Mouse (Mus musculus) embryonic facial prominence, embryonic 15.5 days (tissue): Measurements from ENCODE around the gene Oxsr1. TPM values are rescaled to one million over a fixed set of nuclear protein-coding genes. Genes with fewer than 3 reads are reported as not detected.
"Not testable (repeated sequence)": the region's sequence is repeated elsewhere in the genome, so short reads cannot be mapped to it uniquely, and the experiment has no call there.

Source experiments
- ATAC-seq: fragments of 200-750 bp; cut with Nextera tagmentation; 2 replicates; pipeline ENCODE4 v1.8.0; 2017; ENCODE audit warnings: low read depth, moderate TSS enrichment; ENCODE audit not compliant: insufficient number of reproducible peaks, low FRiP score, low TSS enrichment
- H3K27ac ChIP-seq: fragments of 300-500 bp; sonication (generic); replicated peaks from 2 replicates; pipeline ENCODE4 v1.5.1; 2015; ENCODE audit warnings: mild to moderate bottlenecking, inconsistent platforms
- H3K27me3 ChIP-seq: fragments of 300-500 bp; sonication (generic); 2 replicates; pipeline ENCODE4 v1.6.1; 2015; ENCODE audit warnings: inconsistent platforms
- H3K36me3 ChIP-seq: fragments of 300-500 bp; sonication (generic); 2 replicates; pipeline ENCODE4 v1.6.1; 2015; ENCODE audit warnings: mild to moderate bottlenecking, inconsistent platforms
- H3K4me1 ChIP-seq: fragments of 300-500 bp; sonication (generic); 2 replicates; pipeline ENCODE4 v1.6.1; 2015; ENCODE audit warnings: inconsistent platforms
- H3K4me2 ChIP-seq: fragments of 300-500 bp; sonication (generic); replicated peaks from 2 replicates; pipeline ENCODE4 v1.6.1; 2015; ENCODE audit warnings: mild to moderate bottlenecking, inconsistent platforms
- H3K4me3 ChIP-seq: fragments of 300-500 bp; sonication (generic); replicated peaks from 2 replicates; pipeline ENCODE4 v1.5.1; 2015; ENCODE audit warnings: mild to moderate bottlenecking, inconsistent platforms
- H3K9ac ChIP-seq: fragments of 300-500 bp; sonication (generic); 2 replicates; pipeline ENCODE4 v1.6.1; 2015; ENCODE audit warnings: inconsistent platforms
- H3K9me3 ChIP-seq: fragments of 300-500 bp; sonication (generic); replicated peaks from 2 replicates; pipeline ENCODE4 v1.6.1; 2016; ENCODE audit warnings: inconsistent platforms
- WGBS: fragments of 180-500 bp; shearing (Covaris S2); methylation state at CpG from one replicate; pipeline ENCODE4 v1.1.7; 2015; 5-methylcytosine and 5-hydroxymethylcytosine counted together
- polyA plus RNA-seq: library from polyadenylated mRNA; unstranded; fragments of >200 nt; fragmentation: Nextera tagmentation; extraction: Ambion mirVana; gene quantifications from 2 replicates; pipeline ENCODE4 v1.2.1, GENCODE M21; 2015

Gene Oxsr1
- 11.8 and 12.1 TPM in 2 replicates for polyA plus RNA-seq

DNA sequence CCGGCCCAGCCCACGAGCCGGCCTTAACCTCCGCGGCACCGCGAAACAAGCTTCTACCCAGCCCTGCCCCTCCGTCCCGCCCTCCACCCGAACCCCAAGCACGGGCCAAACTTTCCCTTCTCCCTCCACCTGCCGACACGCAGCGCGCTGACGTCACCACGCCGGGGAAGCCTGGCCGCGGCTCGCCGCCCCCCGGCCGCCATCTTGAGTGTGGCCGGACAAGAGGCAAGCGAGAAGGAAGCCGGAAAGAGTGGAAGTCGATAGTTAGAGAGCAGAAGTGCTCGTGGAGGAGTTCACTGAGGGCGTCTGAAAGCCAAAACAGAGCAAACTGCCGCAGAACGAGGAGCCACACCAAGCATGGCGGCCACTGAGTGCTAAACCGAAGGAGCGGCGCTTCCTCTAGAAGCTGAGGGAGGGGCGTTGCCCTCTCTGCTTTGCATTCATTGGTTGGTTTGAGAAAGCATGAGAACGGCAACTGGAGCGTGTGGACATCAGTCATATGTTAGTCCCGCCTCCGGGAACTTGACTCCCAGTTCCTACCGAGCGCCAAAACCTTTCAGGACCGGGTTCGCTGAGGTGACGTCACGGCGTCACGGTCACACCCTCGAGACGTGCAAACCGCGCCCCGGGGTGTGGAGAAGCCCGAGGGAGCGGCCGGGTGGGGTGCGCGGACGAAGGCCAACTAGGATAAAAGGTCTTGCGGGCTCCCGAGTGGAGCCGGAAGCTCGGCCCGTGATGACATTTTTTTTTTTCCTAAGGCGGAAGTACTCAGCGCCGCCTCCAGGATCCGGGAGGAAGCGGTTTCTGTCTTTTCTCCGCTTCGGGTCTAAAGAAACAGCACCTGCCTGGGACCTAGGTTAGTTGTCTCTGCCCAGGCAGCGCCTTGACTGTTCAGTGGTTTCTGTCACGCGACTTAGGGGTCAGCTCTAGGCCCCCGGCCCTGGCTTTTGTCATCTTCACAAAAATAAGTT, at the start of gene Oxsr1:
Oxsr1 (minus strand) TSS at position 139 of the 971 bp plus-strand sequence.
- WGBS = under 1% methylated on average over 76 of the region's 76 CpGs
- H3K4me1 ChIP-seq = peaks cover 14% of the 10 kb centered on the region
- H3K9ac ChIP-seq = peak within 1 kb of the TSS; percentile 79
- H3K4me2 ChIP-seq = peak within 1 kb of the TSS; percentile 98
- ATAC-seq = peak; percentile 98
- peak within 1 kb of the TSS; percentile 94 for H3K27ac ChIP-seq
- H3K36me3 ChIP-seq = no peaks in the 10 kb centered on the region
- H3K27me3 ChIP-seq = no peaks in the 10 kb centered on the region
- peak within 1 kb of the TSS; percentile 94 for H3K4me3 ChIP-seq
- no peaks in the 10 kb centered on the region for H3K9me3 ChIP-seq

- Histone ChIP-seq H3K36me3 (no peaks in the 10 kb centered on the region), H3K9me3 (no peaks in the 10 kb centered on the region), H3K27me3 (no peaks in the 10 kb centered on the region), H3K4me1 (no peaks in the 10 kb centered on the region), H3K9ac (no peak overlapping the region), H3K27ac (no peak overlapping the region), H3K4me2 (no peak overlapping the region), H3K4me3 (no peak overlapping the region)
- ATAC-seq = no peak
- 39% methylated on average over 4 of the region's 4 CpGs for WGBS
Measured at GRCm38 (mm10) chr9:119371251-119371650, 49.0 kb upstream of the Oxsr1 start.

GRCm38 (mm10) chr9:119370770-119371169, 48.5 kb upstream of the Oxsr1 start:
- not testable (repeated sequence) for H3K27me3 ChIP-seq, H3K4me1 ChIP-seq, ATAC-seq, H3K4me3 ChIP-seq, H3K9me3 ChIP-seq, H3K4me2 ChIP-seq, H3K27ac ChIP-seq, H3K36me3 ChIP-seq, H3K9ac ChIP-seq
- WGBS = 69% methylated on average over 4 of the region's 4 CpGs

GRCm38 (mm10) chr9:119368367-119368766, 46.1 kb upstream of the Oxsr1 start:
- H3K27ac ChIP-seq = no peak overlapping the region
- 91% methylated on average over 3 of the region's 3 CpGs for WGBS
- ATAC-seq = no peak
- H3K36me3 ChIP-seq = no peaks in the 10 kb centered on the region
- no peaks in the 10 kb centered on the region for H3K9me3 ChIP-seq
- no peaks in the 10 kb centered on the region for H3K27me3 ChIP-seq
- H3K9ac ChIP-seq = no peak overlapping the region
- no peak overlapping the region for H3K4me2 ChIP-seq
- H3K4me1 ChIP-seq = no peaks in the 10 kb centered on the region
- no peak overlapping the region for H3K4me3 ChIP-seq

DNA sequence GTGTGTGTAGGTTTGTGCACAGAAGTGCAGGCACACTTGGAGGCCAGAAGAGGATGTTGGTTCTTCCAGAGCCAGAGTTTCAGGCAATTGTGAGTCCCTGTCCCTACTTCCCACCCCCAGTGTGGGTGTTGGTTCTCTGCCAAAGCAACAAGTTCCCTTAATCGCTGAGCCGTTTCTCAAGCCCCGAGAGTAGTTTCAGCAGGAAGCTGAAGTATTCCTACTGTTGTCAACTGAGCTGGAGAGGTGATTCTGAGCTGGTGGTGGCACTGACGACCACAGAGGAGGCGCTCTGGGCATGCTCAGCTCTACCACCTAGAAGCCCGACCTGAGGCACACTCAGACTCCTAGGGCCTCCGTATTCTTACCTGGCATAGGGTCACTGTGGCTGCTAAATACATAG, 43.1 kb upstream of the Oxsr1 start, which contains the start of gene Slc22a14:
Slc22a14 (minus strand) TSS at position 270 of the 400 bp plus-strand sequence.
- Histone ChIP-seq H3K36me3 (no peaks in the 10 kb centered on the region), H3K9ac (no peak within 1 kb of the TSS), H3K4me2 (no peak within 1 kb of the TSS), H3K9me3 (no peaks in the 10 kb centered on the region), H3K4me3 (no peak within 1 kb of the TSS), H3K27me3 (no peaks in the 10 kb centered on the region), H3K4me1 (peaks cover 3% of the 10 kb centered on the region; the same call in 1 of the 2 replicates), H3K27ac (no peak within 1 kb of the TSS)
- ATAC-seq = no peak
- WGBS = 62% methylated on average over 7 of the region's 7 CpGs

DNA sequence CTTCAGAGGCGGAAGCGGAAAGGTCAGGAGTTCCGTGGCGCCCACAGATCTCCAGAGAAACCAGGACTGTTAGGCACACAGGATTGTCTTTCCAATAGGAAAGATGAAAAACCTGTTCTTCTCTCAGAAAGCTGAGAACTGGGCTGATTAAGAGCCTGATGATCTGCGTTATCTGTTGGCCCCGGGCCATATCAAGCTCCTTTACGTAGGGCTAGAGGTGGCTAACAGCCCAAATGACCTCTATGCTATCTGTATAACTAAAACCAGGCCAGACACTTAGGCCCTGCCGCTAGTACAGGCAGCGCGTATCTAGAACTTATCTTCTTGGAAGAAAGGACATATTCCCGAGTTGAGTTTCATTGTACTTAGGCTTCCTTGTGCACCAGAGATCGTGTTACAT, 41.0 kb upstream of the Oxsr1 start:
- 59% methylated on average over 12 of the region's 12 CpGs for WGBS
- ATAC-seq = no peak; the same call in 1 of the 2 replicates
- no peaks in the 10 kb centered on the region for H3K27me3 ChIP-seq

GRCm38 (mm10) chr9:119361416-119361815, 39.2 kb upstream of the Oxsr1 start:
- WGBS = 89% methylated on average over 5 of the region's 5 CpGs
- no peak overlapping the region for H3K27ac ChIP-seq
- no peak overlapping the region for H3K9ac ChIP-seq
- H3K36me3 ChIP-seq = no peaks in the 10 kb centered on the region
- H3K27me3 ChIP-seq = no peaks in the 10 kb centered on the region
- no peaks in the 10 kb centered on the region for H3K9me3 ChIP-seq
- no peak for ATAC-seq
- H3K4me3 ChIP-seq = no peak overlapping the region
- no peak overlapping the region for H3K4me2 ChIP-seq
- H3K4me1 ChIP-seq = peaks cover 10% of the 10 kb centered on the region; the same call in 1 of the 2 replicates

More for the DNA sequence above, 41.0 kb upstream of the Oxsr1 start:
- Histone ChIP-seq H3K4me3 (no peak overlapping the region), H3K36me3 (no peaks in the 10 kb centered on the region), H3K9ac (no peak overlapping the region), H3K4me2 (no peak overlapping the region), H3K4me1 (peaks cover 6% of the 10 kb centered on the region; the same call in 1 of the 2 replicates), H3K9me3 (no peaks in the 10 kb centered on the region), H3K27ac (no peak overlapping the region)

- Histone ChIP-seq H3K4me1 (peaks cover 8% of the 10 kb centered on the region; the same call in 1 of the 2 replicates), H3K9me3 (no peaks in the 10 kb centered on the region), H3K4me3 (peak overlapping the region; percentile 73), H3K27me3 (no peaks in the 10 kb centered on the region), H3K4me2 (peak overlapping the region; percentile 92), H3K36me3 (no peaks in the 10 kb centered on the region), H3K9ac (peak overlapping the region; percentile 62; the same call in 1 of the 2 replicates), H3K27ac (no peak overlapping the region)
- no peak for ATAC-seq
- 46% methylated on average over 9 of the region's 9 CpGs for WGBS
Measured at GRCm38 (mm10) chr9:119358058-119358429, 35.8 kb upstream of the Oxsr1 start.

DNA sequence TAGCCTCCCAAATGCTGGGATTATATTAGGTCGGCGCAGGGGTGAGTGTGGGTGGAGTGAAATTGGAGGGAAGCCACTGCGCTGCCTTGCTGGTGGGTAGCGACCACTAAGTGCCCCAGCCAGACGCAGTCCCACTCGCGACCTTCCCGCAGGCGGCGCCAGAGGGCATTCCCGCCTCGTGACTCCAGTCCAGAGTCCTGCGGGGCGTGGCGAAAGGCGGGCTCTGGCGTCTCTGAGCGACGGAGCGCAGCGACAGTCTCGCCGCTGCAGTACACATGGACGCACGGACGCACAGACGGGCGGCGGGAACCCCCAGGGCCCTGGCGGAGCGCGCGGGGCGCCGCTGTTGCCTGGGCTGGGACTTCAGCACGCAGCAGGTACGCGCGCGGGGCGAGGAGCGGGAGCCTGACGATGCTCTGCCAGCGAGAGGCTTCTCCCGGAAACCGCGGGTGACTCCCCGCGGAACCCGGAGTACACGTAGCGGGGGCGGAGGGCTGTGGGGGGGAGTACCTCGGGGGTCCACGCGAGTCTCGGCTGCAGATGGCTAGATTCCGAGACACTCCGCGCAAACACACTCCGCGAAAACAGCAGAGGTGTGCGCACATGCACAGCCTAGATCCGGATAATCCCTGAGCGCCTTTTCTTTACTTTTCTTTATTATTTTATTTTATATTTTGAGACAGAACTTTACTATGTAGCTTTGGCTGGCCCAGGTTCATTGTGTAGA, 35.3 kb upstream of the Oxsr1 start, which contains the start of gene Xylb:
Xylb (plus strand) TSS at position 51 of the 727 bp plus-strand sequence.
- WGBS = 2% methylated on average over 65 of the region's 65 CpGs
- H3K9ac ChIP-seq = peak within 1 kb of the TSS; percentile 62
- no peaks in the 10 kb centered on the region for H3K36me3 ChIP-seq
- peaks cover 7% of the 10 kb centered on the region; the same call in 1 of the 2 replicates for H3K4me1 ChIP-seq
- peak; percentile 79 for ATAC-seq
- no peaks in the 10 kb centered on the region for H3K9me3 ChIP-seq
- H3K27ac ChIP-seq = no peak within 1 kb of the TSS; the same call in 1 of the 2 replicates
- peak within 1 kb of the TSS; percentile 92 for H3K4me2 ChIP-seq
- H3K4me3 ChIP-seq = peak within 1 kb of the TSS; percentile 73
- no peaks in the 10 kb centered on the region for H3K27me3 ChIP-seq

DNA sequence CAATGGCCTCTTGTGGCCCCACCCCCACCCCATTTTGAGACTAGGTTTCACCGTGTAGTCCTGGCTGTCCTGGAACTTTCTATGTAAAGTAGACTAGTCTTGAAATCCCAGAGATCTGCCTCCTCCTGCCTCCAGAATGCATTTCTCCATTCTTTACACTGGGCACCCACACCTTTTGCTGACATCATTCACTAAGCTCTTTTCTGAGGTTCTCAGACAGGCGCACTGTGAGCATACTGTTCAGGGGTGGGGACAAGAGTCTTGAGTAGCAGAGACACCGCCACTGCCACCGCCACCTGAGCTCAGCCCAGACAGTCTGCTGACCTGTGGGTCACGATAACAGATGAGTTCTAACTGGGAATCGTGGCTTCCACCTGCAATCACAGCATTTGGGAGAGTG, 33.7 kb upstream of the Oxsr1 start:
- H3K9me3 ChIP-seq = no peaks in the 10 kb centered on the region
- peaks cover 7% of the 10 kb centered on the region; the same call in 1 of the 2 replicates for H3K4me1 ChIP-seq
- no peaks in the 10 kb centered on the region for H3K27me3 ChIP-seq
- H3K36me3 ChIP-seq = peaks cover 6% of the 10 kb centered on the region
- H3K4me2 ChIP-seq = no peak overlapping the region
- no peak for ATAC-seq
- 78% methylated on average over 6 of the region's 6 CpGs for WGBS
- H3K4me3 ChIP-seq = no peak overlapping the region
- H3K9ac ChIP-seq = no peak overlapping the region
- H3K27ac ChIP-seq = no peak overlapping the region

DNA sequence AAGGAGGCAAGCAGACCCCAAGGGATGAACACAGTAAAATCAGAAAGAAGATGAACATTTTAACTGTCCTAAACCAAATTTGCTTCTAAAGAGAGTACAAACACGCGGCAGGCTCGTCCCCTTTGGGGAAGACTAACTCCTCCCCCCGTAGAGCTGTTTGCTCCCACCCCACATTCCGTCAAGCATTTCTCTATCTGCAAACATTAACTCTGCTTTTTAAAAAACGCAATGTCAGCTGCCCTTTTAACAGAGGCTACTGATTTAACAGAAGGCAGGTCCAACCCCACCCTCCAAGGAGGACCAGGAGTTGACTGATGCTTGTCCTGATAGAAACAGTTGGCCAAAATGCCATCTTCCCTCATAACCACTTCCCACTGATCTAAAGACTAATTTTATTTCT, 31.7 kb upstream of the Oxsr1 start:
- ATAC-seq = no peak
- no peak overlapping the region for H3K4me2 ChIP-seq
- H3K9ac ChIP-seq = no peak overlapping the region
- H3K4me1 ChIP-seq = peaks cover 7% of the 10 kb centered on the region; the same call in 1 of the 2 replicates
- H3K4me3 ChIP-seq = no peak overlapping the region
- no peak overlapping the region for H3K27ac ChIP-seq
- H3K36me3 ChIP-seq = peaks cover 18% of the 10 kb centered on the region
- no peaks in the 10 kb centered on the region for H3K9me3 ChIP-seq
- H3K27me3 ChIP-seq = no peaks in the 10 kb centered on the region
- 76% methylated on average over 6 of the region's 6 CpGs for WGBS
